Mouse (Mus musculus) megakaryocyte, embryonic 14.5 days (primary cell): ENCODE data around the gene Rph3al. TPM values are rescaled to one million over a fixed set of nuclear protein-coding genes. Genes with fewer than 3 reads are reported as not detected.

Experiments used
- H3K27me3 ChIP-seq: replicated peaks from 2 replicates; pipeline ENCODE3; 2012; ENCODE audit warnings: inconsistent platforms
- H3K36me3 ChIP-seq: replicated peaks from 2 replicates; pipeline ENCODE3; 2012; ENCODE audit warnings: low read length, inconsistent platforms, mixed read lengths
- H3K4me1 ChIP-seq: 2 replicates; pipeline ENCODE4 v1.6.1; 2012; ENCODE audit warnings: inconsistent platforms
- H3K4me3 ChIP-seq: replicated peaks from 2 replicates; pipeline ENCODE3; 2012; ENCODE audit warnings: moderate library complexity, mild to moderate bottlenecking, inconsistent platforms
- H3K9me3 ChIP-seq: 2 replicates; pipeline ENCODE4 v1.6.1; 2012; ENCODE audit warnings: inconsistent platforms
- FLI1 ChIP-seq: IDR thresholded peaks from 2 replicates; pipeline ENCODE4 v1.6.1; 2012; ENCODE audit warnings: low read length, inconsistent platforms, mixed read lengths
- GATA1 ChIP-seq: IDR thresholded peaks from 3 replicates; pipeline ENCODE4 v1.6.1; 2012; ENCODE audit warnings: mixed read lengths, low read length, inconsistent platforms, borderline replicate concordance
- polyA plus RNA-seq: library from polyadenylated mRNA; stranded (reverse); fragments of >175 nt; gene quantifications from 2 replicates; pipeline ENCODE4 v1.2.3, GENCODE M21; 2012; ENCODE audit warnings: low replicate concordance; ENCODE audit not compliant: insufficient read depth

Gene Rph3al
- polyA plus RNA-seq, 1 experiment: 0.25 TPM

DNA sequence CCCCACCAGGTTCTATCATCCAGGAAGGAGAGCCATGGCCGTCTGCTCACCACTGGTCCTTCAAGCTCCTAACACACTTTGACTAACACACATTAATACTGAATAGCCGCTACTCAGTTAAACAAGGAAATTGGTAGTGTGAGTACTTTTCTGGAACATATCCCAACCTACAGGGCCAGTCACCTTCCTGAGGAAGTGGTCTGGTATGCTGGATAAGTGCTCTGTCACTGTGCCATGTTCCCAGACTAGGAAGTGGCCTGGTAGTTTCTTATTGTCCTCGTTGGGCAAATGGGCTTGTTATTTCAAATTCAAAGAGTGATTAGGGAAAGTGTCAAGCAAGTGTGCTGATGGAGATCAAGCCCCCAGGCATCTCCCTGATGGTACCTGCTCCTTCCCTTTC, 80.4 kb downstream of the Rph3al start:
- Histone ChIP-seq H3K4me3 (peak overlapping the region; percentile 86), H3K4me1 (peaks cover 99% of the 10 kb centered on the region), H3K36me3 (no peaks in the 10 kb centered on the region), H3K9me3 (no peaks in the 10 kb centered on the region), H3K27me3 (no peaks in the 10 kb centered on the region)
- TF ChIP-seq FLI1: no peak
- peak; percentile 53; the same call in 1 of the 3 replicates for TF ChIP-seq GATA1

DNA sequence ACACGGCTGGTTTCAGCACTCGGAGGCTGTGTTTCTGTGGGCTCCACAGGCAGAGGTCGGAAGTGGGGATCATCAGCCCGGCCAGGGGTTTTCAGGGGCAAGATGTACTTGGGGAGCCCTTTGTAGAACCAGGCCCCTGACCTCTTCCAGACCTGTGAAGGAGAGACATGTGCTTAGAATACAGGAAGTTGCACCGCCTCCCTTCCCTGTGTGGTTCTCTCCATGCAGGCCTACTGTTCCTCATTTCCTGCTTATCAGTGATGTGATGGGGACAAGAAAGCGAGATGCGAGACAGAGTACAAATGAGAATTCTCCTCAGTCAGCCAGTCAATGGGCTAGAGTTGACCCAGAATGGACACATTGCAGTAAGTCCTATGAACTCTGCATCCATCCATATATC, 83.9 kb downstream of the Rph3al start:
- Histone ChIP-seq H3K4me3 (no peak overlapping the region), H3K9me3 (no peaks in the 10 kb centered on the region), H3K4me1 (peaks cover 92% of the 10 kb centered on the region), H3K27me3 (no peaks in the 10 kb centered on the region), H3K36me3 (no peaks in the 10 kb centered on the region)
- TF ChIP-seq GATA1: no peak
- TF ChIP-seq FLI1: no peak

DNA sequence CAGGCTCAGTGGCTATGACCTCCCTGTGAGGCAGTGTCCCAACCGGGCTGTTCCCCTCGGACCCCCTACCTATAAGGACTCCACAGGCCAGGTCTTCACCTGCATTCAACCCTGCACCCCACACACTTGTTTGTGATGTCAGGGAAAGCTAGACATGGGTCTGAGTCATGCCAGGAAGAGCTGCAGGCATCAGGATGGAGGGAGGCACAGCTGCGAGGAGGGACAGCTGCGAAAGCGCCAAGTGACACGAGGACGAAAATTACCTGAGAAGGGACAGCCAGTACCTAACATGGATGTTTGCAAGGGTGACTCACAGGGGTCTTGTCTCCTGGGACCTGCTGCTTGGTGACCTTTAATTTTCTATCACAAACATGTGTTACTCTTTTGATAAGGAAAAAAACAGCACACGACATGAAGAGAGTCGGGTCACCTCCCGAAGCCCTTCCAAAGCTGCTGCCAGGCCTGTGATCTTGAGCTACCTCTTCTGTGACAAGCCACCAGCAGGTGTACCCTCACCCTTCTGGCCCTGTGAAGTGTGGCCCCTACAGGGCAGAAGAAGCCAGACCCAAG, 85.1 kb downstream of the Rph3al start:
- Histone ChIP-seq H3K4me1 (peaks cover 80% of the 10 kb centered on the region), H3K27me3 (no peaks in the 10 kb centered on the region), H3K4me3 (peak overlapping the region; percentile 29), H3K36me3 (no peaks in the 10 kb centered on the region), H3K9me3 (no peaks in the 10 kb centered on the region)
- TF ChIP-seq FLI1 (no peak), GATA1 (no peak)

DNA sequence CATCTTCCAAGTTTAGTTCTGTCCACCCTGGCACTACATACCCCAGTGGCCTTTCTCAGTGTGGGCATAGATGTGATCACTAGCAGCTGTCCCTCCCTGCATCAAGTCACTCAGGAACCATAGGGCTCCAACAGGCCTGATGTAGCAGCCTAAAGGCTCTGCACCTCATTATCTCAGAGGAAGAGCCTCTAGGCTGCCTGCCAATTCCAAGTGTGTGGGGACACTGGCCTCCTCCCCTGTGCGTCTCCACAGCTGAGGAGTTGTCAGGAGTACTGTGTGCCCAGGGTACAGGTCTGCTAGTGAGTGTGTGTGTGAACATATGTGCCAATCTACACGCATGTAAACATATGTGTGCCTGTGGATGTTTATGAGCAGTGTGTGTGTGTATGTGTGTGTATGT, 85.7 kb downstream of the Rph3al start:
- Histone ChIP-seq H3K4me1 (peaks cover 80% of the 10 kb centered on the region), H3K4me3 (peak overlapping the region; percentile 76), H3K9me3 (no peaks in the 10 kb centered on the region)

DNA sequence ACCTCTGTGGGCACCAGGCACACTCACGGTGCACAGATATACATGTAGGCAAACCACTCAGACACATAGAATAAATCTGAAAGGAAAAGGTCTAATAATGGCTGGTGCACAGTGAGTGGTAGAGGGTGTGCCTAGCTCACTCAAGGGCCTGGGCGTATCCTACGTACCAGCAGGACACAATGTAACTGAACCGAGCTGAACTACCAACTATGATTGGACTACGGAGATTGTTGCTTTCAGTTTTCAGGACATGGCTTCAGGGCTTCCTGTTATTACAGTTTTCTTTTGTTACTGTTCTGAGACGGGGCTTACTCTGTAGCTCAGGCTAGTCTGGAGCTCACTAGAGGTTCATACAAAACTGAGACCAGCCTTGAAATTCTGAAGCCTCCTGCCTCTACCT, 88.7 kb downstream of the Rph3al start:
- H3K36me3 ChIP-seq: no peaks in the 10 kb centered on the region
- H3K4me3 ChIP-seq: no peak overlapping the region
- TF ChIP-seq FLI1: no peak
- no peak for TF ChIP-seq GATA1
- H3K9me3 ChIP-seq: no peaks in the 10 kb centered on the region
- peaks cover 6% of the 10 kb centered on the region for H3K27me3 ChIP-seq
- H3K4me1 ChIP-seq: peaks cover 79% of the 10 kb centered on the region

More for the DNA sequence above, 85.7 kb downstream of the Rph3al start:
- TF ChIP-seq FLI1: no peak
- no peak for TF ChIP-seq GATA1
- H3K36me3 ChIP-seq: no peaks in the 10 kb centered on the region
- no peaks in the 10 kb centered on the region for H3K27me3 ChIP-seq

DNA sequence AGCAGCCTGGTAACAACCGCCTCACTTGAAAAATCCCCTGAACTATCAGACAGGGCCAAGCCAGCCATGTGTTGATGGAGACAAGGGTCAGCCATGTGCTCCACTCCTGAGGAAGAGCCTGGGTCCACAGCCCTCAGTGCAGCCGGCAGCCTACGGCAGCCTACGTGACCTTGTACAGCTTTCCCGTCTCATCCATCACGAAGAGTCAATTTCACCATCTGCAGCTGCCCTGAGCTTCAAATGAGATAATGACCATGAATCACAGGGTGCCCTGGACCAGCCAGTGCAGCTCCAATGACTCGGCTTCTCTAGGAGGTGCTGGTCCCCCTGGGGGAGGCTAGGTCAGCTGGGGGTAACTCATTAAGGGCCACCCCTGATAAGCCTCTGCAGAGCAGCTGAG, 91.6 kb downstream of the Rph3al start:
- H3K4me1 ChIP-seq: peaks cover 69% of the 10 kb centered on the region

DNA sequence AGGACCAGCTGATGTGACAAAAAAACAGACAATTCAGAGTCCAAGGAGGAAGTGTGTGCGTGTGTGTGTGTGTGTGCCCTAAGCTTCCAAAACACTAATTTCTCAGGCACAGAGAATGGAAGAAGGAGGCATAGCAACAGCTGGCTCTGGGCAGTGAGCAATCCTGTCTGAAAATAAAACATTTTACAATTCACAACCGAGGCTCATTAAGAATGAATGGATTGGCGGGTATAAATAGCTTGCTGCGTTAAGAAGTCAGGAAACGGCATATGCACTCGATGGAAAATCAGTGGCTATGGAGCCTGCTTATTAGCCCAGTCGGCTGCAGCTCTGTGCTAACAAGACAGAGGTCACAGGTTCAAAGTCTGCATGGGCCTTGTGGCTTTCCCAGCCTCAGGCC, 92.6 kb downstream of the Rph3al start:
- no peaks in the 10 kb centered on the region for H3K36me3 ChIP-seq

More for the DNA sequence above, 91.6 kb downstream of the Rph3al start:
- no peaks in the 10 kb centered on the region for H3K9me3 ChIP-seq
- TF ChIP-seq GATA1 (no peak), FLI1 (no peak)
- H3K36me3 ChIP-seq: no peaks in the 10 kb centered on the region
- H3K27me3 ChIP-seq: peaks cover 33% of the 10 kb centered on the region
- no peak overlapping the region for H3K4me3 ChIP-seq

DNA sequence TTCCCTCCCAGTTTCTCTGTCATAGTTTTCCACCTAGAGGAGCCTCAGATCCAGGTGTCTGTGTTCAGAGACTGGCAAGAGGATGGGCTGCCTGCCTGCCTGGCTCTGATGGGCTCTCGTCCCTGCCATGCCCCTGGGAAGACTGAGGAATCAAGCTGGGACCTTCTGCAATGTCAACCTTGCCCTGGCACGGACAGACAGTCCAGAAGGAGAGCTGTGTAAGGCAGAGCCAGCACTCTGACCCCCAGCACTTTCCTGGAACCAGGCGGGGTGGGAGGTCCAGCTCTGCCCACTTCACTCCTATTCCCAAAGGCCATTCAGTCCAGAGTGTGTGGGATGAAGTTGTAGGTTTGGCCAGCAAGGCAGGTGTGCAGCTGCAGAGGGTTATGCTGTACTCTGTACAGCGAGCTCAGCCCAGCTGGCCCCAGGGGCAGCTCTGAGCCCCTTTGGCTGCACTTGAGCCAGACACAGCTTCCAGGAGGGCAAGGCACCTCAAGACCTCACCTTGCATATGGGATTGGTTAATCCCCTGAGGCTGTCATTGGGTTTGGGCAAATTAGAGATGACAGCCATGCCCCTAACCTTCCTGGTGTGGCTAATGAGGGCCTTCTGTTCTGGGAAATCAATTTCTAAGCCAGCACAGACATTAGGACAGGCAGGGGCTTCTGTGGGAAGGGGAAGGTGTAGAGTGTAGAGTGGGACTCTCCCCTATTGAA, 95.2 kb downstream of the Rph3al start:
- TF ChIP-seq GATA1 (no peak), FLI1 (no peak)
- H3K4me3 ChIP-seq: no peak overlapping the region

More for the DNA sequence above, 92.6 kb downstream of the Rph3al start:
- H3K4me1 ChIP-seq: peaks cover 70% of the 10 kb centered on the region
- peaks cover 39% of the 10 kb centered on the region for H3K27me3 ChIP-seq
- TF ChIP-seq FLI1: no peak
- TF ChIP-seq GATA1: no peak
- H3K9me3 ChIP-seq: no peaks in the 10 kb centered on the region
- H3K4me3 ChIP-seq: no peak overlapping the region

DNA sequence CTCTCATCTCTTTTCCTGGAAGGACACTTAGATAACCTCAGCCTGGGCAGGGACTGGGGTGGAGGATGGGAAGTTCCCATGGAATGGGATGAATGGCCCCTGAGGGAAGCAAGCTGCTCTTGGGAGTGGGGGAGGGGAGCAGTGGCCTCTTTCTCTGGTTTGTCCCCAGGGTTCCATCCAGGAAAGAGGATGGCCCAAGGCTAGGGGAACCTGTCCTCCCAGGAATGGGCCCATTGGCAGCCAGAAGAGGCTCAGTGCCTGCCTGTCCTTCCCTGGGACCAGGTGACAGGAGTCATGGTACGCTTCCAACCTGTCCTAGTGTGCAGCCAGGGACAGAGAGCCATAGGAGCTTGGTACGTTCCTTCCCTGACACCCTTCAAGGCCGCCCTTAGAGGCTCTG, 96.7 kb downstream of the Rph3al start:
- H3K9me3 ChIP-seq: no peaks in the 10 kb centered on the region
- H3K4me3 ChIP-seq: no peak overlapping the region
- H3K36me3 ChIP-seq: no peaks in the 10 kb centered on the region
- peaks cover 64% of the 10 kb centered on the region for H3K4me1 ChIP-seq
- TF ChIP-seq GATA1 (no peak), FLI1 (no peak)
- H3K27me3 ChIP-seq: peaks cover 75% of the 10 kb centered on the region

More for the DNA sequence above, 95.2 kb downstream of the Rph3al start:
- H3K4me1 ChIP-seq: peaks cover 74% of the 10 kb centered on the region
- H3K9me3 ChIP-seq: no peaks in the 10 kb centered on the region
- no peaks in the 10 kb centered on the region for H3K36me3 ChIP-seq
- peaks cover 63% of the 10 kb centered on the region for H3K27me3 ChIP-seq
